Mouse (Mus musculus) intestine, postnatal 0 days (tissue): ENCODE results near the gene Sf3b5. TPM values are rescaled to one million over a fixed set of nuclear protein-coding genes. Genes with fewer than 3 reads are reported as not detected.

Experiments used
- ATAC-seq: fragments of 200-750 bp; cut with Nextera tagmentation; 2 replicates; pipeline ENCODE4 v1.8.0; 2017; ENCODE audit warnings: mild to moderate bottlenecking, moderate TSS enrichment, moderate library complexity
- H3K27ac ChIP-seq: fragments of 300-500 bp; sonication (generic); 2 replicates; pipeline ENCODE4 v1.5.1; 2014; ENCODE audit warnings: mild to moderate bottlenecking, low read depth, low read length, moderate library complexity
- H3K27me3 ChIP-seq: fragments of 300-500 bp; sonication (generic); replicated peaks from 2 replicates; pipeline ENCODE4 v1.6.1; 2014; ENCODE audit warnings: low read length, mixed read lengths; ENCODE audit not compliant: control insufficient read depth, insufficient read depth
- H3K36me3 ChIP-seq: fragments of 300-500 bp; sonication (generic); 2 replicates; pipeline ENCODE4 v1.6.1; 2014; ENCODE audit warnings: mild to moderate bottlenecking, moderate library complexity; ENCODE audit not compliant: control insufficient read depth, insufficient read depth
- H3K4me1 ChIP-seq: fragments of 300-500 bp; sonication (generic); replicated peaks from 2 replicates; pipeline ENCODE4 v1.6.1; 2014; ENCODE audit warnings: antibody characterized with exemption, low read length, mixed read lengths; ENCODE audit not compliant: control insufficient read depth, insufficient read depth
- H3K4me2 ChIP-seq: fragments of 300-500 bp; sonication (generic); replicated peaks from 2 replicates; pipeline ENCODE4 v1.6.1; 2014; ENCODE audit warnings: low read depth, mild to moderate bottlenecking, moderate library complexity
- H3K4me3 ChIP-seq: fragments of 300-500 bp; sonication (generic); 2 replicates; pipeline ENCODE4 v1.5.1; 2014; ENCODE audit warnings: low read depth, low read length
- H3K9ac ChIP-seq: fragments of 300-500 bp; sonication (generic); 2 replicates; pipeline ENCODE4 v1.6.1; 2014; ENCODE audit warnings: mild to moderate bottlenecking, low read depth, low read length
- H3K9me3 ChIP-seq: fragments of 300-500 bp; sonication (generic); 2 replicates; pipeline ENCODE4 v1.6.1; 2016; ENCODE audit warnings: mixed run types; ENCODE audit not compliant: control insufficient read depth
- CTCF ChIP-seq: sonication (generic); IDR thresholded peaks from 2 replicates; pipeline ENCODE4 v1.5.1; 2016; ENCODE audit warnings: low read depth, mild to moderate bottlenecking, control low read depth, antibody characterized with exemption, moderate library complexity
- WGBS: fragments of 180-500 bp; shearing (Covaris S2); extraction: QIAGEN DNeasy Blood & Tissue Kit; methylation state at CpG from one replicate; pipeline ENCODE4 v1.1.7; 2014; 5-methylcytosine and 5-hydroxymethylcytosine counted together
- polyA plus RNA-seq: library from polyadenylated mRNA; unstranded; fragments of >200 nt; fragmentation: Nextera tagmentation; extraction: Ambion mirVana; gene quantifications from 2 replicates; pipeline ENCODE4 v1.2.1, GENCODE M21; 2015

The Sf3b5 gene
- polyA plus RNA-seq, 1 experiment from 2014 or later: 22.6 TPM

DNA sequence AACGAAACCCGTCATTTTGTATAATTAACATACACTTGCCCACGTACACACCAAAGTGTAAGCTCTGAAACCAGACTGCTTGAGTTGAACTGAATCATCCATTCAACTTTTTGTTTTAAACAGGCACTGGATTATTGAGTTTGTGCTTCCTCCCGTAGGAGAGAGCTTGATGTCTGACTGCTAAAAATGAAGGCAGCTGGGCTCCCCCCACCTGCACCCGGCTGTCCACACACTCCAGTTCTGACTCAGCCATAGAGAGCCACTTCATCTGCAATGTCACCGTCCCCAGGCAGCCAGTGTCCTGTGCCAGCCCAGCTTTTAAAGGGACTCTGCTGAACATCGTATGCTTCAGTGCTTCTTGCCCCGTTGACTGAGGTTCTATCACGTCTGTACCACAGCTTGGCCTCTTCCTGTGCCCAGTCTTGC is 27.3 kb upstream of the Sf3b5 start:
- H3K27ac ChIP-seq: no peak overlapping the region

DNA sequence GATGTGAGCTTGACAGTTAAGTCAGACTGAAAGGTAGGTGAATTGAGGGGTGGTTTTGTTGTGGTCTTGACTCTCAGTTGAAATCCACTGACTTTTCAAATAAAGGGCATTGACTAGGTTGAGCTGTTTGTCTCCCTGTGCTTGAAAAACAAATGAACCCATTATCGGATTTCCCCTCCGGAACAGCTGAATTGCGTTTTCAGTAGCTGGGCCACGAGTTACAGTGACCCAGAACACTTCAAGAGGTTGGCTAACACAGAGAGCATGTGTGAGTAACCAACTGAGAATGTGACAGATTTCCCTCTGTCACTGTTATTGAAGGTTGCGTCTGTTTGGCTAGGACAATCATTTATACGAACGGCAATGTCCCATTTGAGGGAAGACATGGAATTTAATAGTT is 24.1 kb upstream of the Sf3b5 start:
- 80% methylated on average over 7 of the region's 7 CpGs for WGBS
- no peak for ATAC-seq
- H3K27me3 ChIP-seq: no peaks in the 10 kb centered on the region

More for the DNA sequence above, 27.3 kb upstream of the Sf3b5 start:
- WGBS: 79% methylated on average over 9 of the region's 9 CpGs
- Histone ChIP-seq H3K27me3 (no peaks in the 10 kb centered on the region), H3K9me3 (no peaks in the 10 kb centered on the region), H3K4me3 (no peak overlapping the region), H3K4me1 (no peaks in the 10 kb centered on the region), H3K4me2 (no peak overlapping the region), H3K9ac (no peak overlapping the region), H3K36me3 (no peaks in the 10 kb centered on the region)
- ATAC-seq: no peak
- TF ChIP-seq CTCF: no peak

DNA sequence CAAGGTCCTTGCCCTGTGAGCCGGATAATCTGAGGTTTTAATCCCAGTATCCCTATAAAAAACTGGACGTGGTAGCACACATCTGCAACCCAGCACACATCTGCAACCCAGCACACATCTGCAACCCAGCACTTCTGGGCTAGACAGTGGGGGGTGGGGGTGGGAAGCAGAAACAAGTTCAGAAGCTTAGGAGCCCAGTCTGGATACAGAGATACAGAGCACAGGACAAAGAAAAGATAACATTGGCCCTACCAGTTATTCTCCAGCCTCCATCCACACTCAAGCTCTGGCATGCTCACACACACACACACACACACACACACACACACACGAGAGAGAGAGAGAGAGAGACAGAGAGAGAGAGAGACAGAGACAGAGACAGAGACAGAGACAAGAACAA is 21.6 kb upstream of the Sf3b5 start:
- Histone ChIP-seq H3K9me3 (no peaks in the 10 kb centered on the region), H3K4me3 (no peak overlapping the region), H3K27ac (no peak overlapping the region), H3K9ac (no peak overlapping the region), H3K4me1 (no peaks in the 10 kb centered on the region), H3K4me2 (no peak overlapping the region), H3K27me3 (no peaks in the 10 kb centered on the region), H3K36me3 (no peaks in the 10 kb centered on the region)
- WGBS: 61% methylated on average over 3 of the region's 3 CpGs
- no peak for TF ChIP-seq CTCF
- no peak for ATAC-seq

More for the DNA sequence above, 24.1 kb upstream of the Sf3b5 start:
- no peak overlapping the region for H3K9ac ChIP-seq
- H3K4me2 ChIP-seq: no peak overlapping the region
- no peaks in the 10 kb centered on the region for H3K9me3 ChIP-seq
- no peak overlapping the region for H3K4me3 ChIP-seq
- no peaks in the 10 kb centered on the region for H3K36me3 ChIP-seq
- no peak for TF ChIP-seq CTCF
- H3K27ac ChIP-seq: no peak overlapping the region
- no peaks in the 10 kb centered on the region for H3K4me1 ChIP-seq

DNA sequence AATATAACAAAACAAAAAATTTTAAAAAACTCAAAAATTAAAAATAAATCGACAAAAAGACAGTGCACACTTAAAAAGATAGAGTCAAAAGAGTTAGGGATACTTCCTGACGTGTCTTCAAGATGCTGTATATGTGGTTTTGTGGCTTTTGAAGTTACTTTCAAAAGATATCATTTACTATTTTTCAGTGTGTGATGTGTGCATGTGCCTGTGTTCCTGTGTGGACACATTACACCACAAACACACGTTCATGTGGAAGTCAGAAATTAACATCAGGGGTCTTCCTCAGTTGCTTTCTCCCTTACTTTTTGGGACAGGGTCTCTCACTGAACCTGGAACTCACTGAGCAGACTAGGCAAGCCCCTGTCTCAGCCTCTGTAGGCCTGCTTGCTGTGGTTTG is 20.1 kb upstream of the Sf3b5 start:
- Histone ChIP-seq H3K9ac (no peak overlapping the region), H3K36me3 (no peaks in the 10 kb centered on the region), H3K27ac (no peak overlapping the region), H3K4me3 (no peak overlapping the region), H3K27me3 (no peaks in the 10 kb centered on the region), H3K4me1 (no peaks in the 10 kb centered on the region), H3K4me2 (no peak overlapping the region), H3K9me3 (no peaks in the 10 kb centered on the region)
- ATAC-seq: no peak
- no peak for TF ChIP-seq CTCF
- WGBS: 84% methylated on average over 3 of the region's 3 CpGs

DNA sequence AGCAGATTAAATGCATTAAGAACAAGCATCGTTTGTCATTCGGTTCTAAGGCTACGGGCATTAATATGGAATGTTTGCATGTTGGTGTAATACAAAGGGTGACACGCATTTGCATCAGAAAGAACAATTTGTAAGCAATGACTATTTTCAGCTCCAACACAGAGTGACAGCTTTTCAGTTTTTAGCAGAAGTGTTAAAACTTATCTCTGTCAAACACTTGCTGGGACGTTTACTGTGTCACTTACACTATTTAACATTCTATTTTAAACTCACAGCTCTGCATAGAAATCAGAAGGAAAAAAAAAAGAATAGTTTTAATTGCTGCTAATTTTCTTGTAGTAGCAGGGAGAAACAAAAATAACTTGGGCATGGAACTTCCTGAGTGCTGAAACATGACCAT is 18.7 kb upstream of the Sf3b5 start:
- Histone ChIP-seq H3K9me3 (no peaks in the 10 kb centered on the region), H3K27ac (no peak overlapping the region), H3K9ac (no peak overlapping the region), H3K4me3 (no peak overlapping the region), H3K4me2 (no peak overlapping the region), H3K36me3 (no peaks in the 10 kb centered on the region), H3K27me3 (no peaks in the 10 kb centered on the region), H3K4me1 (no peaks in the 10 kb centered on the region)
- WGBS: 78% methylated on average over 5 of the region's 5 CpGs
- TF ChIP-seq CTCF: no peak
- no peak for ATAC-seq

DNA sequence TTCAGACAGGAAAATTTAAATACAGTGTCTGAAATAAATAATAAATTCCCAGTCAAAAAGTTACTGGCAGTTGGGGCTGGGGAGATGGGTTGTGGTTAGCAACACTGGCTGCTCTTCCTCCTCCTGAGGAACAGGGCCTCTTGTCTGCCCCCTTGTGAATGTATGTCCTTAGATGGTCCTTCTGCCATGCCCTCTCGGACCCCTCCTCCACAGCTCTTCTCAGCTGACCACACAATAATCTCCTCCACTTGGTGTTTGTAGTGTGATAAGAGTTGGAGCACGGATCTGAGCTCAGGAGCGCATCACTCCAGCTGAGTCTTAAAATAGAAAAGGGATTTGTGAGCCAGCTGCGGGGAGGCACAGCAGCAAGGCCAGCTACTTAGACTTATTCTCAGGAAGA is 18.2 kb upstream of the Sf3b5 start:
- no peak for ATAC-seq
- Histone ChIP-seq H3K27ac (no peak overlapping the region), H3K36me3 (no peaks in the 10 kb centered on the region), H3K27me3 (no peaks in the 10 kb centered on the region), H3K4me2 (no peak overlapping the region), H3K4me3 (no peak overlapping the region), H3K4me1 (no peaks in the 10 kb centered on the region), H3K9me3 (no peaks in the 10 kb centered on the region), H3K9ac (no peak overlapping the region)
- 48% methylated on average over 4 of the region's 4 CpGs for WGBS
- TF ChIP-seq CTCF: no peak

DNA sequence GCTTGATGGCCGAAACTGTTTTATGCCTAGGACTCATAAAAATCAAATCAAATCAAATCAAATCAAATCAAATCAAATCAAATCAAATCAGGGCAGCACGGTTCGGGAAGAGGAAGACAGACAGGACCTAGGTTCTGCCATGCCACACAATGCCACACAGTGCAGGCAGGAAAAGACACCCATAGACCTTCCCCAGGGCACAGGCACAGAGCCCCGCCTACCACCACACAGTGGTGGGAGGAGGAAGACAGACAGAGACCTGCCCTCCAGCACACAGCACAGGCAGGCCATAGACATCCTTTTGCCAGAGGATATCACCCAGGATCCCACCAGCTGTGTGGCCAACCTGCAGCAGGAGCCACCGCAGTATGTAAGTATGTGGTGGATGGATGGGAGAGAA is 13.2 kb upstream of the Sf3b5 start:
- ATAC-seq: no peak
- WGBS: 89% methylated on average over 5 of the region's 5 CpGs
- Histone ChIP-seq H3K9ac (no peak overlapping the region), H3K9me3 (no peaks in the 10 kb centered on the region), H3K4me2 (no peak overlapping the region), H3K27me3 (no peaks in the 10 kb centered on the region), H3K36me3 (no peaks in the 10 kb centered on the region), H3K4me3 (no peak overlapping the region), H3K4me1 (no peaks in the 10 kb centered on the region), H3K27ac (no peak overlapping the region)
- TF ChIP-seq CTCF: no peak
